Mouse (Mus musculus) forebrain, embryonic 10.5 days (tissue): ENCODE measurements at regions not wholly inside any gene's neighbourhood (a gene's known extent, or its start where the extent isn't known, plus 50 kb on each side); places are given as distances from the start of the nearest gene placed in this dataset.
A peak's percentile ranks its signal among the peaks of the same experiment; 100 is the strongest.

ENCODE experiments used
- DNase-seq: peaks from one replicate; pipeline ENCODE4 v3.0.0-alpha.2; 2017; ENCODE audit warnings: low spot score; ENCODE audit errors: extremely low spot score
- H3K27ac ChIP-seq: fragments of 300-500 bp; sonication (generic); 2 replicates; pipeline ENCODE4 v1.5.1; 2016; ENCODE audit warnings: mild to moderate bottlenecking
- H3K27me3 ChIP-seq: fragments of 300-500 bp; sonication (generic); 2 replicates; pipeline ENCODE4 v1.6.1; 2016; ENCODE audit warnings: mild to moderate bottlenecking; ENCODE audit not compliant: poor library complexity, severe bottlenecking
- H3K36me3 ChIP-seq: fragments of 300-500 bp; sonication (generic); replicated peaks from 2 replicates; pipeline ENCODE4 v1.6.1; 2016; ENCODE audit warnings: mild to moderate bottlenecking, moderate library complexity
- H3K4me1 ChIP-seq: fragments of 300-500 bp; sonication (generic); 2 replicates; pipeline ENCODE4 v1.6.1; 2016
- H3K4me3 ChIP-seq: fragments of 300-500 bp; sonication (generic); 2 replicates; pipeline ENCODE4 v1.5.1; 2016; ENCODE audit warnings: mild to moderate bottlenecking, moderate library complexity
- H3K9me3 ChIP-seq: fragments of 300-500 bp; sonication (generic); 2 replicates; pipeline ENCODE4 v1.6.1; 2016; ENCODE audit warnings: mild to moderate bottlenecking, moderate library complexity
- WGBS: fragments of 180-500 bp; shearing (Covaris S2); methylation state at CpG from one replicate; pipeline ENCODE4 v1.1.7; 2016; 5-methylcytosine and 5-hydroxymethylcytosine counted together

DNA sequence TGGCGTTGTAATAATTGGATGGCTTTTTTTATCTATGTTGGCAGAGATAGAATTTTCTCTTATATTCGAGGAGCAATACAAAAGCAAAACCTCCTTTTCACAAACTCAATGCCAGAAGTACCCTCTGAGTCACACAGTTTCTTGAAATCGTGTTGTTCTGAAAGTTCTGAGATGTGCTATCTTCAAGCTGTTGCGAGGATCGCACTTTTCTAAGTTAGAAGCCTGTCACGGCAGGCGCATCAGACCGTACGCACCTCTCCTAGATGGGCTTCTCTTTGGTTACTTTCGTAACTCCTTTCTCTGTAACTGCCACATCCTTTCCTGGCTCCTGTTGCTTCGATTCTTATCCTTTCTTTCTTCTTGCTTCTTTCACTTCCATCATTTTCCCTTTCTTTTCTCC, 271.2 kb upstream of the Arrdc3 start:
- 89% methylated on average over 11 of the region's 11 CpGs for WGBS
- Histone ChIP-seq H3K4me1 (peaks cover 11% of the 10 kb centered on the region), H3K4me3 (no peak overlapping the region)

DNA sequence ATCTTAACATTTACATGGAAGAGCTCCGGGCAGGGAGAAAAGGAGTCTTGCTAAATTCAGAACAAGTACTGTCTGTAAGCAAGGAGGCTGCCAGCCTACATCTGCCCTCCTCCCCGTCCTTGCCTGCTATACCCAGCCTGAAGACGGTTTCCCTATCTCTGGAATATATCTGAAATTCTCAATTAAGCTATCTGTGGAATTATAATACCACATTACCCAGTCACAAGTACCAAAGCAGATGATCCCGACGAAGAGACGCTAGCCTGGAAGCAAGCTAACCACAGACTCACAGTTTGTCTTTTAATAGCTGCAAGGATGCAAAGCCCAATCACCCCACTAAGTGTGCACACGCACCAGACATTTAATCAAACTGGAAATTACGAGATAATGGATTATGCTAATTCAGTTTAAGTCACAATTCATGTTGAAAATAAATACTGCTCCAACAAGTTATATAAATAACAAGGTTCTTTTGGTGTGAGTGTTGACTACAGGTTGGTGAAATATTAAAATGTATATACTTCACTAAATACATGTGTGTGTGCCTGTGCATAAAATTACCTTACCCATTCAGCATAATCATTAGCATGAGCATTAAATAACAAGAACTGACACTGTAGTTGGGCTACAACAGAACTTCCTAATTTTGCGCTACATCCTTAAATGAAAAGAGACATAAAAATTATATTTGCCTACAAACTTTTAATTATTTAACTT, 269.9 kb upstream of the Arrdc3 start:
- no peak overlapping the region for H3K27ac ChIP-seq
- no peaks in the 10 kb centered on the region for H3K36me3 ChIP-seq
- DNase-seq = no peak
- no peaks in the 10 kb centered on the region for H3K9me3 ChIP-seq
- H3K27me3 ChIP-seq = no peaks in the 10 kb centered on the region
- H3K4me3 ChIP-seq = no peak overlapping the region
- WGBS = 86% methylated on average over 9 of the region's 9 CpGs
- H3K4me1 ChIP-seq = peaks cover 11% of the 10 kb centered on the region

More for the DNA sequence above, 271.2 kb upstream of the Arrdc3 start:
- no peak for DNase-seq
- H3K27ac ChIP-seq = no peak overlapping the region
- no peaks in the 10 kb centered on the region for H3K36me3 ChIP-seq
- H3K9me3 ChIP-seq = no peaks in the 10 kb centered on the region
- H3K27me3 ChIP-seq = no peaks in the 10 kb centered on the region

DNA sequence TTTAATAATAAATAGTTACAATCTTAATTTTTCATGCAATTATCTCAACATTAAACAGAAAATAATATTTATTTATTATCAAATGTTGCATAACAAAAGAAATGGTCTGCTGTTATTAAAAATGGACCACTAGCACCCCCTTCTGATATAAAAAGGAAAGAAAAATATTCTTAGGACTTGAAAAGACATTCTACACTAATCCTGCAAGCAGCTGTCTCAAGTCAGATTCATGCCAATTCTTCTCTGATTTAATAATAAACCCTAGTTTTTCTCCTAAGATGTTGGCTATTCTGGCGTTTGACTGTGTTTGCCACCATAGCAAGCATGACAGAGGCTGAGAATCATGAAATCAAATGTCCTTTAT, 269.3 kb upstream of the Arrdc3 start:
- H3K9me3 ChIP-seq = no peaks in the 10 kb centered on the region
- DNase-seq = no peak
- peaks cover 11% of the 10 kb centered on the region for H3K4me1 ChIP-seq
- H3K36me3 ChIP-seq = no peaks in the 10 kb centered on the region
- 61% methylated on average over 1 of the region's 1 CpGs for whole genome bisulfite sequencing
- H3K4me3 ChIP-seq = no peak overlapping the region
- H3K27ac ChIP-seq = no peak overlapping the region
- H3K27me3 ChIP-seq = no peaks in the 10 kb centered on the region

DNA sequence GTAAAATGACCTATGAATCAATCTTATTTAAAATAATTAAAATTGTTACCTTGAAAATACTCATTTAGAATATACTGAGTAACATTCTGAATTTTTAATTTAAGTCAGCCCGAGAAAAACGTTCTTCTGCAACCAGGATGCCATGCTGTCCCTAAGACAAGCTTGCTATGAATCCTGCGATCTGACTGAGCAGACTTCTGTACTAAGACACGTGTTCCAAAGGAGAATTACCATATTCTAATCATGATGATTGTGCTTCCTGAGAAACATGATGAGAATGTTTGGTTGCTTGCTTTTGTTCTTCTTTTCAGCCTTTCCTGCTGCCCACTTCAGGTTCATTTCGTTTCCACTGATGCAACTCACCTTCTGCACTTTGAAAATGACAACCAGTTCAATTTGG, 268.2 kb upstream of the Arrdc3 start:
- Histone ChIP-seq H3K4me3 (no peak overlapping the region), H3K9me3 (no peaks in the 10 kb centered on the region), H3K27me3 (no peaks in the 10 kb centered on the region), H3K4me1 (peaks cover 11% of the 10 kb centered on the region), H3K36me3 (no peaks in the 10 kb centered on the region), H3K27ac (no peak overlapping the region)
- WGBS = 71% methylated on average over 5 of the region's 5 CpGs
- no peak for DNase-seq

DNA sequence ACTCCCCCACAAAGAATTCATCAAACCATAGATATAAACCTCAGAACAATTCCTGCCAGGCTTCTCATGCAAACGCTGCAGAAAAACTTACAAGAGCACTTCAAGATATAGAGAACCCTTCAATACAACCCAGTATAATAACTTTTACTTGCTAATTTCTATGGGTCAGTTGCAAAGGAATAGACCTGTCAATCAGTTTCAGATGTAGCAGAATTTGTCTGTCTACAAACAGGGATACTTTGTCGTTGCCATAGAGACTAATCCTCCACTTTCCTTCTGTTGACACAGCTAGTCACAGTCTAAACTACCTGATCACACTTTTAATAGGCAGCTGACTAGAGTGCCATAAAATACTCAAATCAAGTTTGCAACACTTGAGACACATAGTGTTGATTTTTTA, 260.2 kb upstream of the Arrdc3 start:
- no peaks in the 10 kb centered on the region for H3K36me3 ChIP-seq
- DNase-seq = peak; percentile 17
- H3K4me1 ChIP-seq = peaks cover 34% of the 10 kb centered on the region
- H3K27ac ChIP-seq = no peak overlapping the region
- no peak overlapping the region for H3K4me3 ChIP-seq
- H3K9me3 ChIP-seq = no peaks in the 10 kb centered on the region
- no peaks in the 10 kb centered on the region for H3K27me3 ChIP-seq
- WGBS = 23% methylated on average over 2 of the region's 2 CpGs

DNA sequence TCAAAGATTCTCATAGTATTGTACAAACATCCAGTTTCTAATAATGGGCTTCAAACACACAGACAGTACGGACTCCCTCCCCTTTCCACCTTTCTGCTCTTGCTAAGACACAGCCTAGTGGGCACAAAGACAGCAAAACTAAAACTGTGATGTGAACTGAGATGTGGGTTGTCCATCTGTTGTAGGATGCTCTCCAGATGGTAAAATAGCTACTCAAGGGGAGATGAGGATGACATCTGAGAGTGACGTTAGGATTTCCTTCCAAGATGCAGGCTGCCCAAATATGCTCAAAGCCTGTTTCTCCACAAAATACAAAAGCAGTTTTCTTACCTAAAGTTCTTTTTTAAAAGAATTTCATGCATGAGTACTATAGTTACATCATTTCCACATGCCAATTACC, 241.8 kb upstream of the Arrdc3 start:
- DNase-seq = no peak
- Histone ChIP-seq H3K27me3 (no peaks in the 10 kb centered on the region), H3K36me3 (no peaks in the 10 kb centered on the region)

DNA sequence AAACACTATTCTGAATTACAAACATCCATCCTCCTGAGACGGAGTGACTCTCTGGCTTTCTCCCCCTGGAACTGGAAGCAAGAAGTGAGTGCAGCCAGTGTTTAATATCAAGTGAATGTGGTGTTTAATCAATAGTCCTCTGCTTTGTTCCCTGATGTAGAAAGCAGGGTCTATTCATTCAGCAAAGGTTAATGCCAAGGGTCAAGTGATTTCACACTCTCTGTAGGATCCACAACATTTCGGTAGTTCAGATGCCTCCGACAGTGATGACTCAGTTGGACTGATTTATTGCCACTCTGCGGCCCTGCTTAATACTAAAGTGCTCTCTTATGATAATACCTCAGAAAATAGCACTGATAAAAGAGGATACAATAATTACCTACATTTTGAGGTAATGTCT, 235.6 kb upstream of the Arrdc3 start:
- Histone ChIP-seq H3K4me1 (peaks cover 14% of the 10 kb centered on the region), H3K9me3 (no peaks in the 10 kb centered on the region), H3K27ac (no peak overlapping the region), H3K36me3 (no peaks in the 10 kb centered on the region), H3K4me3 (no peak overlapping the region), H3K27me3 (no peaks in the 10 kb centered on the region)
- WGBS = 31% methylated on average over 4 of the region's 4 CpGs
- DNase-seq = no peak

More for the DNA sequence above, 241.8 kb upstream of the Arrdc3 start:
- no peak overlapping the region for H3K4me3 ChIP-seq
- H3K4me1 ChIP-seq = no peaks in the 10 kb centered on the region
- WGBS = 75% methylated on average over 2 of the region's 2 CpGs
- H3K27ac ChIP-seq = no peak overlapping the region
- H3K9me3 ChIP-seq = no peaks in the 10 kb centered on the region

DNA sequence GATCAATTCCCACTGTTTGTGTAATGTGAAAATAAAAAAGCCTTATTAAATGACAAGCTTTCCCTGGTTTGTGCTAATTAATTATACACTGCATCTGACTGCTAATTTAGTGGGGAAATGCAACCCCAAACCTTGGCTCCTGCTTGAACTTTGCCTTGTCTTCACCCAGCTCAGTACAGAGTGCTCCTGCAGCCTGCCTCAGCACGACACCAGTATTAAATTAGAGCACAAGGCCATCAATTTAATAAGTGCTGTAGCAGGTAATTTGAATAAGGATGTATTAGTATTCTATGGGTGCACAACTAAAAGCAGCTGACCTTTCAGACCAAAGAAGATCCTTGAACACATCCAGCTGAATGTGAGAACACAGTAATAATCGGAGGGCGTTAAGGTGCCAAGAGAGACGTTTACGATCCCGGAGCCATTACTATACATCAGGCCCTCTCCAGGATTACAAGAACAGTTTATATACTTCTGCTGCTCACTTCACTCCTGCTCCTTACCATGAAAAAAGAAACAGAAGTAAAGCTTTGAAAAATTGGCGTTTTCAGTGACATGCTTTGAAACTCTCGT, 230.1 kb upstream of the Arrdc3 start:
- no peak for DNase-seq
- 81% methylated on average over 8 of the region's 8 CpGs for WGBS
- H3K9me3 ChIP-seq = no peaks in the 10 kb centered on the region
- H3K27me3 ChIP-seq = no peaks in the 10 kb centered on the region
- H3K4me1 ChIP-seq = peaks cover 9% of the 10 kb centered on the region
- H3K4me3 ChIP-seq = no peak overlapping the region
- H3K27ac ChIP-seq = no peak overlapping the region
- H3K36me3 ChIP-seq = no peaks in the 10 kb centered on the region

DNA sequence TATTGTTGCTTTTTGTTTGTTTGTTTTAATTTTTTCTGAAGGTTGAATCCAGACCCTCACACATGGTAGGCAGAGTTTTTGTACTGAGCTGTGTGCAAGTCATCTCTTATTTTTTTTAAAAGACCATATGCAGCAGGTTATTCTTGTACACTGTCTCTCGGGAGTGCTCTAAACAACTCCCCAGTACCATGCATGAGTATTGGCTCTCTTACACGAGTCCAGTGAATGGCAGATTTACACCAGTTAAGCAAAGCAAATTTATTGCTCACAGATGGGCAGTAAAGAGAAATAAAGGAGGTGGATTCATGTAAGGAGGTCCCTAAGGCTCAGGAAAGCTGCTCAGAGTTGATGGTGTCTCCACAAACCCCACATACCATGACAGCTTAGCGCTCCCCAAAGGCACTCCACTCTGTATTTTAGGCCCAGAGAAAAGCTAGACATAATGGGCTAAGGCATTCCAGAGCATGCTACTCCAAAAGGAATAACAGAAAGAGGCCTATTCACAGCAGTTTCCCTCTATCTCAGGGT, 216.9 kb upstream of the Arrdc3 start:
- no peak overlapping the region for H3K4me3 ChIP-seq
- H3K9me3 ChIP-seq = no peaks in the 10 kb centered on the region
- no peaks in the 10 kb centered on the region for H3K36me3 ChIP-seq
- no peak overlapping the region for H3K27ac ChIP-seq
- no peak for DNase-seq
- WGBS = 87% methylated on average over 3 of the region's 3 CpGs
- no peaks in the 10 kb centered on the region for H3K4me1 ChIP-seq
- H3K27me3 ChIP-seq = no peaks in the 10 kb centered on the region

DNA sequence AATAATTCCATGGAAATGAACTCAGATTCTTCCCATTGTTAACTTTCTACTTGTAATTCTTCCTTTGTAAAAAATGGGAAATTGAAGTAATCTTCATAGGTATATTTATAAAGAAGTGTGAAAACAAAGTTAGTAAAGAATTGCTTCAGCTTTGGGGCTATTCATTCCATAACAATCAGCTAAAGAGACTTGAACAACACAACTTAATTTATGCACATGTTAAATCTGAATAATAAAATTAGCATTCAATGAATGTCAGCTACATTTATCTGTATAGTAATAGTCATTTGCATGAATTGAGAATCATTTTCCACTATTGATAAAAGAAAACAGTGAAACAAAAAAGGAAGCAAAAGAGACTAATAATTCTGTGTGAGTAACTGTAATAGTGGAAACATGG, 193.3 kb upstream of the Arrdc3 start:
- Histone ChIP-seq H3K27me3 (no peaks in the 10 kb centered on the region), H3K36me3 (no peaks in the 10 kb centered on the region), H3K4me1 (no peaks in the 10 kb centered on the region), H3K4me3 (no peak overlapping the region), H3K9me3 (no peaks in the 10 kb centered on the region), H3K27ac (no peak overlapping the region)
- DNase-seq = no peak

DNA sequence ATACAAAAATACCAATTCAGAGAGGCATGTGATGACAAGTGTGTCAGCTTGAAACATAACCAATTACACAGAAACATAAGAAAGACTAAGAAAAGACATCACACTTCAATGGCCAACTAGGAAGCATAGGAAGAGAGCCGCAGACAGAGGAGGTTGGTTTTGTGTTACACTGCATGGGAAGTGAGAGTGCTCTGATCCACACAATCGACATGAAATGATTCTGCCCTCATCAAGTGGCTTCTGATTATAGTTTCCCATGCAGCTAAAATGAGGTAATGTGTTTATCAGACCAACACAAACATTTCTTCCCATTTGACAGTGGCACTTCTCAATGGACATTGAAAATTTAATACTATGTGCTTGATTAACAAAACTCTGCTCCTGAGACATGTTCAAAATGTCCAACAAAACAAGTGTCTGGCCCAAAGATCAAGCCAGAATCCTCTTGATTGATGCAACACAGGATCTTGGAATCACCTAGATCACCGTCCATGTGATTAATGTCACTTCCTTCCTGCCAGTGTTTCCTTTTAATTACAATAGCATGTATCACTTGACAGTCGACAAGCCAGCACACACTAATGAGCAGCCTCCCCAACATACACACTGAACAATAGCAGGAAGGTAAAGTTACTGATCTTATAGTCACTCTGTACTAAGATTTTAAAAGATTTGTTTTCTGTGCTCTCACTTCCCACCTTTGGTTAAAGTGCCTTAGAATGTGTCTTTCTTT, 192.4 kb upstream of the Arrdc3 start:
- WGBS = 84% methylated on average over 4 of the region's 4 CpGs

DNA sequence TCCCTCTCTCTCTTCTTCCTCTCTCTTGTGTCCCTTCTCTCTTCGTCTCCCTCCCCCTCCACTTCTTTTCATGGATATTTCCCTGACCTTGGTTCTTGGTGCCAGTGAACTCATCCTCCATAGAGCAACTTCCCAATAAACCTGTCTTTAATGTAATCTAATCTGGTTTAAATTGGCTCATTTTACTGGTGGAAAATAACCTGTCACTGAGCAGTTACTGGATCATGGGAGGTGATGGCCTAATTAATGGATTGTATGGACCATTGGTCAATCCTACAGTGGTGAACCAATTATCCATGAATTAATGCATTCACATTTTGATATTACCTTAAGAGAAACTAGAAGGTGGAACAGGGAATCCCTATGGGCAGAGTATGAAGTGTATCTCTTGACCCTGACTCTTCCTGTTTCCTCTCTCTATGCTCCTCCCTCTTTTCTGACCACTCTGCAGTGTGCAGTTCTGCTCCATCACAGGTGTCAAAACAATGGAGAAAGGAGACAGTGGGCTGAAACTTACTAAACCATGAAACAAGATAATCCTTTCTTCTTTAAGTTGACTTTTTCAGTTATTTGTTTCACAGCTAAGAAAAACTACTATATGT, 187.5 kb upstream of the Arrdc3 start:
- Histone ChIP-seq H3K9me3 (no peaks in the 10 kb centered on the region), H3K27me3 (no peaks in the 10 kb centered on the region), H3K4me1 (no peaks in the 10 kb centered on the region), H3K27ac (no peak overlapping the region), H3K4me3 (no peak overlapping the region), H3K36me3 (no peaks in the 10 kb centered on the region)
- 70% methylated on average over 1 of the region's 1 CpGs for WGBS
- DNase-seq = no peak

More for the DNA sequence above, 192.4 kb upstream of the Arrdc3 start:
- Histone ChIP-seq H3K4me3 (no peak overlapping the region), H3K27me3 (no peaks in the 10 kb centered on the region), H3K4me1 (no peaks in the 10 kb centered on the region), H3K36me3 (no peaks in the 10 kb centered on the region), H3K9me3 (no peaks in the 10 kb centered on the region), H3K27ac (no peak overlapping the region)
- no peak for DNase-seq
